8 mouse cellular contexts compared by ENCODE assay signal in genomic region chr10:127125210-127126001, GRCm38 (mm10). TPM values are rescaled to one million over a fixed set of nuclear protein-coding genes. Genes with fewer than 3 reads are reported as not detected.
DNase-seq lines count a peak whose midpoint lies in the region; ATAC-seq and TF ChIP-seq lines count a peak whose summit lies in the region.

No protein-coding gene starts in this region.

- no peak overlapping the region for H3K4me3 ChIP-seq in lung, adult 2 months (replicated peaks; ENCODE audit: extremely low read depth, low read depth, low read length)
- H3K4me3 ChIP-seq in midbrain, embryonic 11.5 days (ENCODE audit: low read depth, low read length) = no peak overlapping the region

- H3K9ac ChIP-seq in midbrain, embryonic 11.5 days (ENCODE audit: low read length) = no peak overlapping the region

- no peaks in the 10 kb centered on the region for H3K36me3 ChIP-seq in midbrain, embryonic 11.5 days (ENCODE audit: control insufficient read depth, insufficient read depth, low read length)

- no peaks in the 10 kb centered on the region for H3K27me3 ChIP-seq in midbrain, embryonic 11.5 days (ENCODE audit: control insufficient read depth, insufficient read depth, low read length)

- H3K4me2 ChIP-seq in midbrain, embryonic 11.5 days = no peak overlapping the region

- peaks cover 7% of the 10 kb centered on the region; the same call in 1 of the 2 replicates for H3K4me1 ChIP-seq in lung, adult 2 months (ENCODE audit: control insufficient read depth, insufficient read depth, low read length)
- H3K4me1 ChIP-seq in midbrain, embryonic 11.5 days (ENCODE audit: control insufficient read depth, insufficient read depth, low read length) = peaks cover 5% of the 10 kb centered on the region; the same call in 1 of the 2 replicates

- DNase-seq in embryo, embryonic 10 days (ENCODE audit: low spot score) = peak; percentile 56
- DNase-seq in embryo, embryonic 9.5 days (ENCODE audit: extremely low spot score) = no peak
- DNase-seq in right cerebral cortex, postnatal 10 days (ENCODE audit: low spot score in 2 of 2) = peak; percentile 62 to 71
- DNase-seq in right cerebral cortex, postnatal 4 days = no peak
- peak; percentile 17 for DNase-seq in embryo, embryonic 11.5 days (ENCODE audit: low read depth, low spot score)
- DNase-seq in lung, adult 2 months = no peak
- DNase-seq in thymus, postnatal 36 days = peak; percentile 37 to 56
- no peak for DNase-seq in midbrain, embryonic 11.5 days (ENCODE audit: low spot score, missing footprints)

- no peaks in the 10 kb centered on the region for H3K9me3 ChIP-seq in midbrain, embryonic 11.5 days (ENCODE audit: control insufficient read depth, low read length)

- TF ChIP-seq CTCF in lung, adult 2 months (IDR thresholded peaks at IDR 0.05; ENCODE audit: insufficient read depth, low read length) = peak; percentile 66

- no peak for TF ChIP-seq POLR2A in lung, adult 2 months (IDR thresholded peaks at IDR 0.05; ENCODE audit: borderline replicate concordance, extremely low read depth, low read depth, low read length)

- no peak for ATAC-seq in midbrain, embryonic 11.5 days (ENCODE audit: low FRiP score)

- H3K27ac ChIP-seq in midbrain, embryonic 11.5 days (ENCODE audit: low read depth, low read length) = no peak overlapping the region

- WGBS in lung, adult 2 months = 74% methylated on average over 9 of the region's 9 CpGs
- 79% methylated on average over 9 of the region's 9 CpGs for WGBS in midbrain, embryonic 11.5 days

RNA-seq across cellular contexts. Expression of gene Os9, which starts 4.5 kb away (rescaled TPM):
- polyA plus RNA-seq in lung, adult 2 months (2012; rRNA removed) = 89.5 and 111 TPM in 2 replicates
- polyA plus RNA-seq in midbrain, embryonic 11.5 days (2014; fragmentation: Nextera tagmentation; extraction: Ambion mirVana) = 43.1 and 49.7 TPM in 2 replicates

RNA-seq across cellular contexts. Expression of gene B4galnt1, which starts 39.6 kb away (rescaled TPM):
- polyA plus RNA-seq in lung, adult 2 months (2012; rRNA removed) = 70.8 and 81.2 TPM in 2 replicates
- 8.1 and 9.4 TPM in 2 replicates for polyA plus RNA-seq in midbrain, embryonic 11.5 days (2014; fragmentation: Nextera tagmentation; extraction: Ambion mirVana)

RNA-seq across cellular contexts. Expression of gene Agap2, which starts 50.3 kb away (rescaled TPM):
- 5.2 and 7.7 TPM in 2 replicates for polyA plus RNA-seq in lung, adult 2 months (2012; rRNA removed)
- 0.66 and 0.89 TPM in 2 replicates for polyA plus RNA-seq in midbrain, embryonic 11.5 days (2014; fragmentation: Nextera tagmentation; extraction: Ambion mirVana)

RNA-seq across cellular contexts. Expression of gene Slc26a10, which starts 55.0 kb away (rescaled TPM):
- polyA plus RNA-seq in lung, adult 2 months (2012; rRNA removed) = 3.5 and 7.4 TPM in 2 replicates
- polyA plus RNA-seq in midbrain, embryonic 11.5 days (2014; fragmentation: Nextera tagmentation; extraction: Ambion mirVana) = 0.51 and 0.58 TPM in 2 replicates

RNA-seq across cellular contexts. Expression of gene Tspan31, which starts 55.3 kb away (rescaled TPM):
- 60.8 and 99.3 TPM in 2 replicates for polyA plus RNA-seq in lung, adult 2 months (2012; rRNA removed)
- 98.6 and 117 TPM in 2 replicates for polyA plus RNA-seq in midbrain, embryonic 11.5 days (2014; fragmentation: Nextera tagmentation; extraction: Ambion mirVana)

Comparison
In these comparisons a context has a peak if more than half of its experiments do, and no peak if none do; other contexts are left out.
1. DNase-seq: peak in embryo, embryonic 10 days (single experiment), right cerebral cortex, postnatal 10 days (2 of 2), embryo, embryonic 11.5 days (single experiment) and thymus, postnatal 36 days (2 of 2); none in embryo, embryonic 9.5 days (single experiment), right cerebral cortex, postnatal 4 days (single experiment), lung, adult 2 months (single experiment) and midbrain, embryonic 11.5 days (single experiment).